In the genomic region with DNA sequence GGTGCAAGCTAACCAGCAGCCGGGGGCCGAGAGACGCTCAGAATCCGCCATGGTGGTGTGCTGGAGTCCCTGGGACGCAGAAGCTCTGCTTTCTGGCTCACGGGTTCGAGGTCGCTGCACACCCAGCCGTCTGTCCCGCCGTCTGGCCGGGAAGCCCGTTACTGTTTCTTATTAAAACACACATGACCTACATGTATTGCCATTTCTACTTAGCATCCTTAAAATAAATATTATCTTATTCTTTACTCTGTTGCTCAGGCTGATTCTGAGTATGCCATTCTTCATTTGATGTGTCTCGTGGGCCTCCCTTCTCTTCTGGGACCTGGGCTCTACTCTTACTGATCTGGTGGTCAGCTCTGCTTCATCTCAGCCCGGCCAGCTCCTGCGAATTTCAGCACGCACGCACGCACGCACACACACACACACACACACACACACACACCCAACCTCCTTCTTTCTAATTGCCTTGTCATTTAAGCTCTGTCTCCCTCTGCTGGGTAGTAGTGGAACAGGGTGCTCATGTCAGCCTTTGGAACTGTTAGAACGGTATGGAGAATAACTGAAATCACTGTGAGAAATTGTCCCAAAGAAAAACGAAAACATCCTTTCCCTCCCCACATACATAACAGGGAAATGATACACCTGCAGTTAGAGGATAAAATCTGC, we compare ENCODE assay signal across 9 mouse cellular contexts. TPM values are rescaled to one million over a fixed set of nuclear protein-coding genes. Genes with fewer than 3 reads are reported as not detected.
DNase-seq lines count a peak whose midpoint lies in the region; ATAC-seq and TF ChIP-seq lines count a peak whose summit lies in the region.
"Had no signal": no experiment of that assay in that cellular context is flagged by ENCODE, and none has a peak within 500 bp of the region (broad histone marks: within the 10 kb centered on the region; RNA-seq: fewer than 3 reads in every experiment).

Gene Gm6169 (minus strand): TSS at position 51 of the 666 bp plus-strand sequence.

- no peak for ATAC-seq in kidney, postnatal 0 days (replicated peaks; ENCODE audit: low FRiP score, low read depth)
- ATAC-seq in liver, embryonic 14.5 days (ENCODE audit: insufficient read depth), result 0 out of 2 replicates have a peak, but pooled peaks have one; percentile 28

- H3K27ac ChIP-seq in CH12.LX (ENCODE audit: insufficient read depth, low read depth), result no peak within 1 kb of the TSS
- no peak within 1 kb of the TSS for H3K27ac ChIP-seq in kidney, postnatal 0 days
- H3K27ac ChIP-seq in liver, embryonic 14.5 days, result no peak within 1 kb of the TSS
- H3K27ac ChIP-seq: limb, embryonic 12.5 days had no signal

- H3K9me3 ChIP-seq in CH12.LX (replicated peaks; ENCODE audit: low read length), result no peaks in the 10 kb centered on the region
- no peaks in the 10 kb centered on the region for H3K9me3 ChIP-seq in kidney, postnatal 0 days (replicated peaks; ENCODE audit: low read length)
- no peaks in the 10 kb centered on the region for H3K9me3 ChIP-seq in liver, embryonic 14.5 days (ENCODE audit: control insufficient read depth, low read length)
- H3K9me3 ChIP-seq: limb, embryonic 12.5 days had no signal

- in situ Hi-C loops in CH12.LX (cut with MboI; ENCODE audit: low pct_ligation_motif_present, low pct_unique_long_range_greater_than_20kb, low sequenced_read_pairs), result no loop called here

- peak; percentile 60 for TF ChIP-seq RAD21 in CH12.LX (IDR thresholded peaks at IDR 0.05; ENCODE audit: low read depth, low read length)

- dilution Hi-C loops in CH12.LX (cut with MboI; ENCODE audit: extremely low pct_ligation_motif_present, extremely low pct_unique_long_range_greater_than_20kb, low sequenced_read_pairs), result no loop called here

- peak within 1 kb of the TSS; percentile 80 for H3K4me2 ChIP-seq in CH12.LX (ENCODE audit: insufficient read depth, low read depth, poor library complexity, severe bottlenecking)
- H3K4me2 ChIP-seq in kidney, postnatal 0 days (ENCODE audit: low read length), result no peak within 1 kb of the TSS
- no peak within 1 kb of the TSS for H3K4me2 ChIP-seq in liver, embryonic 14.5 days (ENCODE audit: low read depth)
- H3K4me2 ChIP-seq: limb, embryonic 12.5 days had no signal

- H3K9ac ChIP-seq in CH12.LX (ENCODE audit: insufficient read depth, low read depth), result no peak within 1 kb of the TSS
- H3K9ac ChIP-seq in kidney, postnatal 0 days (ENCODE audit: low read depth, low read length), result no peak within 1 kb of the TSS
- no peak within 1 kb of the TSS for H3K9ac ChIP-seq in liver, embryonic 14.5 days (replicated peaks)
- H3K9ac ChIP-seq: limb, embryonic 12.5 days had no signal

- peak; percentile 14 for DNase-seq in 3134 (ENCODE audit: extremely low read depth, insufficient read length, low spot score)
- DNase-seq in CH12.LX (ENCODE audit: extremely low read depth), result peak; percentile 69
- peak; percentile 21 for DNase-seq in c-Kit-negative CD71-positive TER-119-positive erythroid progenitor cells, embryonic 14.5 days (ENCODE audit: low read depth, low spot score)
- DNase-seq in fibroblast of lung, adult 2 months (ENCODE audit: low read depth), result peak; percentile 14
- DNase-seq in kidney, postnatal 0 days (ENCODE audit: low spot score), result peak; percentile 71
- DNase-seq in liver, embryonic 14.5 days (ENCODE audit: low read depth in 3 of 3, low spot score in 3 of 3), result peak in 1 of 3 experiments; percentile 29
- DNase-seq in retina, embryonic 14.5 days (ENCODE audit: low spot score), result peak; percentile 80
- DNase-seq in gastrocnemius, adult 8-10 months (ENCODE audit: low spot score in 2 of 2), result no peak

- no peaks in the 10 kb centered on the region for H3K79me2 ChIP-seq in CH12.LX (replicated peaks; ENCODE audit: control insufficient read depth, extremely low read depth, insufficient read depth, poor library complexity, severe bottlenecking)

- H3K36me3 ChIP-seq in CH12.LX (replicated peaks in 1 of 2; ENCODE audit: control insufficient read depth in 1 of 2, insufficient read depth in 1 of 2, low read length in 1 of 2), result no peaks in the 10 kb centered on the region
- H3K36me3 ChIP-seq in kidney, postnatal 0 days (ENCODE audit: insufficient read depth, low read length), result no peaks in the 10 kb centered on the region
- H3K36me3 ChIP-seq in liver, embryonic 14.5 days (replicated peaks; ENCODE audit: control insufficient read depth, insufficient read depth, low read depth), result no peaks in the 10 kb centered on the region

- peak; percentile 60 to 76 for TF ChIP-seq CTCF in CH12.LX (conservative IDR thresholded peaks at IDR 0.05 in 1 of 2, IDR thresholded peaks at IDR 0.05 in 1 of 2; ENCODE audit: low read depth in 2 of 2, low read length in 2 of 2)
- TF ChIP-seq CTCF in kidney, postnatal 0 days (IDR thresholded peaks at IDR 0.05; ENCODE audit: low read depth), result peak; percentile 93
- TF ChIP-seq CTCF in liver, embryonic 14.5 days (IDR thresholded peaks at IDR 0.05; ENCODE audit: low read depth), result peak; percentile 83

- TF ChIP-seq POLR2A in CH12.LX (IDR thresholded peaks at IDR 0.05; ENCODE audit: low read depth, low read length), result no peak

- H3K4me3 ChIP-seq in CH12.LX (replicated peaks in 1 of 3; ENCODE audit: low read depth in 2 of 3, low read length in 2 of 3, poor library complexity in 1 of 3), result no peak within 1 kb of the TSS
- no peak within 1 kb of the TSS for H3K4me3 ChIP-seq in kidney, postnatal 0 days (replicated peaks; ENCODE audit: low read depth, low read length)
- H3K4me3 ChIP-seq in liver, embryonic 14.5 days (ENCODE audit: insufficient read depth in 1 of 2, low read depth in 2 of 2, low read length in 2 of 2), result no peak within 1 kb of the TSS
- H3K4me3 ChIP-seq: limb, embryonic 12.5 days had no signal

- H3K4me1 ChIP-seq in CH12.LX (ENCODE audit: control insufficient read depth in 1 of 2, insufficient read depth in 2 of 2), result peaks cover under 1 to 9% of the 10 kb centered on the region in 2 experiments; a peak in 3 of 4 replicates
- H3K4me1 ChIP-seq in kidney, postnatal 0 days (replicated peaks; ENCODE audit: insufficient read depth, low read length), result no peaks in the 10 kb centered on the region
- H3K4me1 ChIP-seq in liver, embryonic 14.5 days (replicated peaks; ENCODE audit: control insufficient read depth in 2 of 2, insufficient read depth in 2 of 2, low read length in 1 of 2), result no peaks in the 10 kb centered on the region
- H3K4me1 ChIP-seq: limb, embryonic 12.5 days had no signal

- no peak for TF ChIP-seq EP300 in CH12.LX (IDR thresholded peaks at IDR 0.05; ENCODE audit: low read length)
- no peak for TF ChIP-seq EP300 in liver, embryonic 14.5 days (IDR thresholded peaks at IDR 0.05; ENCODE audit: low read depth)

- 74% methylated on average over 22 of the region's 22 CpGs for WGBS in kidney, postnatal 0 days
- WGBS in liver, embryonic 14.5 days (ENCODE audit: insufficient replicate concordance), result 75% methylated on average over 22 of the region's 22 CpGs

- H3K27me3 ChIP-seq in CH12.LX (replicated peaks), result no peaks in the 10 kb centered on the region
- no peaks in the 10 kb centered on the region for H3K27me3 ChIP-seq in kidney, postnatal 0 days (ENCODE audit: insufficient read depth, low read length)
- H3K27me3 ChIP-seq in liver, embryonic 14.5 days (ENCODE audit: control insufficient read depth, insufficient read depth, low read length), result no peaks in the 10 kb centered on the region
- H3K27me3 ChIP-seq: limb, embryonic 12.5 days had no signal

TF ChIP-seq in CH12.LX, 34 proteins besides CTCF, POLR2A, EP300 and RAD21:
- TF ChIP-seq MAZ (IDR thresholded peaks at IDR 0.05; ENCODE audit: low read depth, low read length) (no peak), MAX (IDR thresholded peaks at IDR 0.05; ENCODE audit: low read length) (no peak), ELF1 (IDR thresholded peaks at IDR 0.05; ENCODE audit: low read depth, low read length) (no peak), MYC (IDR thresholded peaks at IDR 0.05; ENCODE audit: low read depth, low read length) (0 out of 2 replicates have a peak, but pooled peaks have one; percentile 42), ZMIZ1 (IDR thresholded peaks at IDR 0.05; ENCODE audit: low read depth, low read length) (no peak), SMC3 (IDR thresholded peaks at IDR 0.05; ENCODE audit: low read depth, low read length) (peak; percentile 51), USF2 (conservative IDR thresholded peaks at IDR 0.05; ENCODE audit: low read depth, low read length) (no peak), RCOR1 (conservative IDR thresholded peaks at IDR 0.05; ENCODE audit: low read depth, low read length) (no peak), BHLHE40 (IDR thresholded peaks at IDR 0.05; ENCODE audit: low read depth, low read length) (peak; percentile 58), JUND (conservative IDR thresholded peaks at IDR 0.05; ENCODE audit: low read depth, low read length) (no peak), IRF4 (IDR thresholded peaks at IDR 0.05; ENCODE audit: low read depth, low read length) (no peak), TBP (conservative IDR thresholded peaks at IDR 0.05; ENCODE audit: low read depth, low read length) (no peak)

RNA-seq across cellular contexts. Expression of gene Gm6169, which starts in this region (rescaled TPM):
- total RNA-seq in CH12.LX (2012; rRNA removed) (3.7 and 3.9 TPM in 2 replicates), CH12.LX (2014; rRNA removed) (12.8 and 17.6 TPM in 2 replicates)
- polyA plus RNA-seq in CH12.LX (2012; ENCODE audit: insufficient read length, low read depth), result 3.8 and 4.4 TPM in 2 replicates
- 4.1 and 5.2 TPM in 2 replicates for polyA plus RNA-seq in kidney, postnatal 0 days (2015; fragmentation: Nextera tagmentation; extraction: Ambion mirVana)
- 0.33 and 0.52 TPM in 2 replicates for polyA plus RNA-seq in liver, embryonic 14.5 days (2012; rRNA removed)
- 0.81 and 1.1 TPM in 2 replicates for polyA plus RNA-seq in liver, embryonic 14.5 days (2014; fragmentation: Nextera tagmentation; extraction: Ambion mirVana)
- total RNA-seq in gastrocnemius, adult 8-10 months (2022), result 1 to 10 TPM in 2 of 4 experiments, under 1 TPM in 1, not detected in 1; 0.31 to 8.1 (median 5.0) TPM

Comparison
In these comparisons a context has a peak if more than half of its experiments do, and no peak if none do; other contexts are left out.
1. DNase-seq: peak in 3134 (single experiment), CH12.LX (single experiment), c-Kit-negative CD71-positive TER-119-positive erythroid progenitor cells, embryonic 14.5 days (single experiment), fibroblast of lung, adult 2 months (single experiment), kidney, postnatal 0 days (single experiment) and retina, embryonic 14.5 days (single experiment); none in gastrocnemius, adult 8-10 months (0 of 2).
2. Peak in every context shown above with its lines, with median percentiles within 50 percentile points of each other: CTCF ChIP-seq.